Mouse (Mus musculus): Measurements from ENCODE around the gene Itpr2. TPM values are rescaled to one million over a fixed set of nuclear protein-coding genes. Genes with fewer than 3 reads are reported as not detected.
A peak's percentile ranks its signal among the peaks of the same experiment; 100 is the strongest.

The Itpr2 gene
- total RNA-seq (2021), result 10 to 100 TPM; 18.6 to 19.8 TPM
- long read RNA-seq, full-length matches to known transcripts, result 1 of 8 reads
- long read RNA-seq, partial matches to known transcripts, result 6 of 8 reads
- long read RNA-seq, other reads (novel, unspliced or antisense), result 1 of 8 reads

- peak; percentile 41 to 71 for DNase-seq (ENCODE audit: low spot score in 2 of 2)
These were observed at the start of gene Itpr2 for GRCm38 (mm10) chr6:146501866-146502804. Itpr2 (minus strand) TSS chr6:146502223.

- no peak for DNase-seq (ENCODE audit: low spot score in 2 of 2)
These were observed 49.3 kb upstream of the Itpr2 start for GRCm38 (mm10) chr6:146551326-146551725.

- DNase-seq (ENCODE audit: low spot score in 2 of 2), result no peak
These were observed 48.4 kb upstream of the Itpr2 start for GRCm38 (mm10) chr6:146550421-146550820.

GRCm38 (mm10) chr6:146545289-146545865 lies 43.4 kb upstream of the Itpr2 start:
- DNase-seq (ENCODE audit: low spot score in 2 of 2), result no peak

DNA sequence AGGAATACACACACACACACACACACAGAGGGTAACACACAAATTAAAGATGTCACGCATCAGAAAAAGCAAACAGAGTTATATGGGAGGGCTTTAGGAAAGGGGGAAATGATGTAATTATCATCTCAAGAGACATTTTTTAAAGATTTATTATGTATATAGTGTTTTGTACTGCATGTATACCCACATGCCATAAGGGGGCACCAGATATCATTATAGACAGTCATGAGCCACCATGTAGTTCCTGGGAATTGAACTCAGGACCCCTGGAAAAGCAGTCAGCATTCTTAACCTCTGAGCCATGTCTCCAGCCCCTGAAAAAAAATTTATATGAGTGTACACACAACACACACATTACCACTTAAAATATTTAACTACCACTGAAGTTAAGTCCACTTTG lies 42.6 kb upstream of the Itpr2 start:
- DNase-seq (ENCODE audit: low spot score in 2 of 2), result no peak

GRCm38 (mm10) chr6:146540386-146540785 lies 38.4 kb upstream of the Itpr2 start:
- no peak for DNase-seq (ENCODE audit: low spot score in 2 of 2)

GRCm38 (mm10) chr6:146538661-146539060 lies 36.6 kb upstream of the Itpr2 start:
- DNase-seq (ENCODE audit: low spot score in 2 of 2), result no peak

- no peak for DNase-seq (ENCODE audit: low spot score in 2 of 2)
These were observed 36.0 kb upstream of the Itpr2 start for GRCm38 (mm10) chr6:146538071-146538470.

- DNase-seq (ENCODE audit: low spot score in 2 of 2), result no peak
These were observed 35.1 kb upstream of the Itpr2 start for GRCm38 (mm10) chr6:146537111-146537510.

DNA sequence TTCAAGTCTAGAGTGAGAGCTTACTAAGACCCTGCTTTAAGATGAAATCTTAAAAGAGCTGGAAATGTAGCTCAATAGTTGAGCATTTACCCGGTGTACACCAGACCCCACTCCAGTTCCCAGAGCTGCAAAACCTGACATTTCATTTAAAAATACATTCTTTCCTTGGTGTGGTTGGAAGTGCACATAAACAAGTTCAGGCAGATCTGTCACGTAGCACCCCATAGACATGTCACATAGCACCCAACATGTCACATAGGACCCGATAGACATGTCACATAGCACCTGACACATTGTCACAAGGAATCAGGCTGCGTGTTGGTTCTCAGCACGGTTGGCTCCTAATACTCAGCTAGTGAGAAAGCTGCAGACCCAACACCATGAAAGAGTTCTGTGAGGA lies 33.5 kb upstream of the Itpr2 start:
- no peak for DNase-seq (ENCODE audit: low spot score in 2 of 2)

DNA sequence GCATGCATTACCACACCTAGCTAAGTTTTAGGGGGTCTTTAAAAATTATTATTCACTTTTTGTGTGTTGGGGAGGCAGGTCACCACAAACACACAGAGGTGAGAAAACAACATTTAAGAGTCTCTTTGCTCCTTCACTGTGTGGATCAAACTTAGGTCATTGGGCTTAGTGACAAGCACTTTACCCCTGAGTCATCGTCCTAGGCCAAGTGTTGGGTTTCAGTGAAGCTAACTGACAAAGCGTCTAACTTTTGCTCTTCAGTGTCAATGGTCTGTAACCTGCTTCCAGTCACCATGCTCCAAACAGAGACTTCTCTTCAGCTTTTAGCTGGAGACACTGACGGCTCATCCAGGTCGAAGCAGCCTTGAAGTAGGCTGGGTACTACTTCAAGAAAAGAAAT lies 31.1 kb upstream of the Itpr2 start:
- no peak for DNase-seq (ENCODE audit: low spot score in 2 of 2)

- DNase-seq (ENCODE audit: low spot score in 2 of 2), result no peak
These were observed 28.7 kb upstream of the Itpr2 start for GRCm38 (mm10) chr6:146530769-146531168.

GRCm38 (mm10) chr6:146530363-146530762 lies 28.3 kb upstream of the Itpr2 start:
- DNase-seq (ENCODE audit: low spot score in 2 of 2), result no peak

DNA sequence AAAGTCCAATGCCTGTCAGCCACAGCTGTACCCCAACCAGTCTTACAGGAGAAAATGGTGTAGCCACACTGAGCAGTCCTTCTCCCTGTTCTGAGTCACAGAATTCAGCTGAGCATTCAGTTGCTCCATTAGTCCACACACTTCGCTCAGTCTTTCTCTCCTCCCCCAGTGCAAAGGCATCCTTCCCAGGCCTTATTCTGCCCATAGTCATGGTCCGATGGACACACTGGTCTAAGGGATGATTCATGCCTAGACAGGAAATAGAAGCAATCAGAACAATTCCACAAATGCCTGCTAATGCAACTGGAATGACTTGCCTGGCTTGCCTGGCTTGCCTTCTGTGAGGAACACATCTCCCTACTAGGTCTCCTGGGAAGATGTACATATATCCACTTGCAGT lies 25.5 kb upstream of the Itpr2 start:
- no peak for DNase-seq (ENCODE audit: low spot score in 2 of 2)

DNA sequence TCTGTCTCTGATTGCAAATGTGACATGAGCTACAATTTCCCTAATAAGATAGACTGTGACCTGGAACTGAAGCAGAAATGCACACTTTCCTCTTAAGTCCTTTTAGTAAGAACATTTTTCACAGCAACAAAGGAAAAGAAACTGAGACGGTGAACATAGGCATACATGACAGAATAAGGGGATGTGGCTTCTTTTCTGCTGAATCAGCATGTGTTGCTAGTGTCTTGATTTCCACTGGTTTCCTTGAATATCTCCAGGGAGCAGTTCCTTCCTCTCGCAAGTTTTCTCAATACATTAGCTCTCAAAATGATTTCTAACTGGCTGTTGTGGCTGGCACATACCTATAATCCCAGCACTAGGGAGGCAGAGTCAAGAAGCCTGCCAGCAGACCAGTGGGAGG lies 23.5 kb upstream of the Itpr2 start:
- no peak for DNase-seq (ENCODE audit: low spot score in 2 of 2)

DNA sequence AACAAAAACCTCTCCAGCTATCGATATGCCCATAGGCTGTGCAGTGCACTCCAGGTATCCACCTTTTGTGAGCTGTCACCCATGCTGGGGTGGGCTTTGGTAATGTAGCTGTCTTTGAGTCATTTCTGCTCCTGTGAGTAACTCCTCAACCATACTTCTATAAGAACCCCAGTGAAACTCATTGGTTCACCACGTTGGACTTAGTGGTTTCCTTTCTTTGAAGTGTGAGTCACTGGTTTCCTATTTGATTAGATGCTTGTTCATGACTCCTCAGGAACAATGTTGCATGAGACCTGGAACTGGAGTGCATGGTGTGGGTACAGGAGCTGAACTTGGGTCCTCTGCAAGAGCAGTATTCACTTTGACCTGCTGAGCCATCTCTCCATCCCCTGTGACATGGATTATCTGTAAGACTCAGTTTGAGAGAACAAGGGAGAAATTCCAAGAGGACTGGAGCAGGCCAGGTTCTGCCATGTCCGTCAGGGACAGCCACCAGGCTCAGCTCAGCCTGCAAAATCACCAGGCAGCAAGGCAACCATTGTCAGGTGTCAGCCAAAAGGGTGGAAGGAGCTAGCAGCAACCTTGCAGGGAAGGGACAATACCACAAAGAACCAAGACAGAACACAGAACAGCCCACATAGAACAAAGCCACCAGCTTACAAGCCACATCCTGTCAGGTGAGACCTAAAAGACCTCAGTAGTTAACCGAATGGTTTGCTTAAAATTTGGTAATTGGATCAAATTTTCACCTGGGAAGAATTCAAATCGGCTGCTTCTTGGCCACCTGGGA lies 19.6 kb upstream of the Itpr2 start:
- no peak for DNase-seq (ENCODE audit: low spot score in 2 of 2)

DNA sequence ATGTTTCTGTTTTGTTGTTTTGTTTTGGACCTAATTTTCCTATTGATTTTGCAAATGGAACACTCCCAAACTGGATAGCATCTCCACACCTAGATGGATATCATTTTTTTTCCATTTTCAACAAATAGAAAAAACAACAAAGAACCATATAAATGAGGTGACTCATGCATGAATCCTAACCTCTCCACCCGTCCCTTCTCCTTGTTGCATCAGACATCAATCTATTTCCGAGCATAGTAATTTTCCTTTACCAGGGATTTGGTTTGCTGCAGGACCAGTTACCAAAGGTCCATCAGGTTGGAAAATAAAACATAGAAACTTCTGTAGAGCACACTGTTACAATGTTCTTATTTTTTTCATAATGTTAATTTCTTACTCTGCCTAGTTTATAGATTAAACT lies 17.0 kb upstream of the Itpr2 start:
- DNase-seq (ENCODE audit: low spot score in 2 of 2), result no peak

GRCm38 (mm10) chr6:146515936-146516335 lies 13.9 kb upstream of the Itpr2 start:
- DNase-seq (ENCODE audit: low spot score in 2 of 2), result no peak

DNA sequence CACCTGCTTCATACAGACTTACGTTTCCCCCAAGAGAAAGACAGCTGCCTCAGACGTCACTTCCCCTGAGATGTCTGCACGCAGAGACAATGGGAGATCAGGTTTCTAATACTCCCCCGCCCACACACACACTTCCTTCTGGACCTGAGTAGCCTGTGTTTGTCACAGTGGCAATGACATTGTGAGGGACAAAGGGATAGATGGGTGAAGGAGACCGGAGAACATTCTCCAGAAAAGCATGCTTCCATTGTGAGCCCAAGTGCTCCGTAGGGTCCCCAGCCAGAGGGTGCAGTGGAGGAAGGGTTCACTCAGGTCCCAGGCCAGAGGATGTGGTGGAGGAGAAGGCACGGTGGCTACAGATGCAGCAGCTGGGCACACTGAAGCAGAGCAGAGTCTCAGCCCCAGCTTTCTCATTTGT lies 12.5 kb upstream of the Itpr2 start:
- DNase-seq (ENCODE audit: low spot score in 2 of 2), result no peak

- peak in 1 of 2 experiments; percentile 13 for DNase-seq (ENCODE audit: low spot score in 2 of 2)
These were observed 11.9 kb upstream of the Itpr2 start for GRCm38 (mm10) chr6:146513899-146514298.

DNA sequence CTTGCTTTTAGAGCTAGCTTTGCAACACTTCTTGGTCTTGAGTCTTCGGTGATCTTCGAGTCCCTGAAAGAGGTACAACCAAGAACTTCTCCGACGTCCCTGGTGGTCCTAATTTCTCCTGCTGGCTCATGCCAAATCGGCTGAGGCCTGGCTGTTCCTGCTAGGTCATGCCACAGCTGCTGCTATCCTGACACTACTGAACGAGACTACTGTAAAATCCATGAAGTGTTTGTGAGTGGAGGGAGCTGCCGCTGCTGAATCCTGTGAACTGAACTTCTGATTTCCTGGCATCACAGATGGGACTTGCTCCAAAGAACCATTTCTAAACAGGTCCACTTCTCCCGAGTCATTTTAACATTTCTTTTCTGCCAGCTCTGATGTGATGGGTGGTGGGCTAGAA lies 11.4 kb upstream of the Itpr2 start:
- no peak for DNase-seq (ENCODE audit: low spot score in 2 of 2)

- DNase-seq (ENCODE audit: low spot score in 2 of 2), result no peak
These were observed 9.5 kb upstream of the Itpr2 start for GRCm38 (mm10) chr6:146511511-146511910.

Measured in layer of hippocampus, adult 18-20 months (tissue).